Mouse (Mus musculus): ENCODE data around the gene Frrs1. TPM values are rescaled to one million over a fixed set of nuclear protein-coding genes. Genes with fewer than 3 reads are reported as not detected.

Gene Frrs1
- polyA plus RNA-seq, 1 experiment: 0.92 TPM

DNA sequence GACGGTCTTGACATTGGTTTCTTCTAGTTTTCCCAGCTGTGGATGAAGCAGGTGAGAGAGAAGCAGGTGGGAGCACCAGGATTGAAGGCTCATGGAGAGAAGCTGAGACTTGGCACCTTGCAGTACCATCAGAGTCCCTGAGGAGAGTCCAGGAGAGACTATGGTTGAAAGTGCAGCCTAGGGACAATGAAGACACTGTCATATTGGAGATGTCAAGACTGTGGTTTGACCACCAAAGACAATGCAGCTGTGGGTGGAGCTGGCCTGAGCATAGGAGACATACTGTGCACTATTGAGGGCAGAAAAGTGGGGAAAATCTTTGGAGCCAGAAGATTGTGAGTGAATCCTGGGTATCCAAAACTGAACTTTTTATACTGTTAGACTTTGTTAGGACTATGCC is 8.9 kb upstream of the Frrs1 start:
- no peaks in the 10 kb centered on the region for H3K4me1 ChIP-seq (ENCODE audit: control insufficient read depth, insufficient read depth, low read length)
- TF ChIP-seq CTCF (IDR thresholded peaks at IDR 0.05; ENCODE audit: borderline replicate concordance, insufficient read depth, low read depth, low read length): no peak
- no peak for TF ChIP-seq POLR2A (IDR thresholded peaks at IDR 0.05; ENCODE audit: borderline replicate concordance, insufficient read depth, low read length)
- H3K27ac ChIP-seq (ENCODE audit: insufficient read depth, low read length): no peak overlapping the region
- H3K4me3 ChIP-seq (replicated peaks; ENCODE audit: insufficient read depth, low read depth, low read length): no peak overlapping the region
- no peak for DNase-seq
- H3K27me3 ChIP-seq (ENCODE audit: control insufficient read depth, insufficient read depth, low read length): no peaks in the 10 kb centered on the region
- WGBS: 85% methylated on average over 1 of the region's 1 CpGs

DNA sequence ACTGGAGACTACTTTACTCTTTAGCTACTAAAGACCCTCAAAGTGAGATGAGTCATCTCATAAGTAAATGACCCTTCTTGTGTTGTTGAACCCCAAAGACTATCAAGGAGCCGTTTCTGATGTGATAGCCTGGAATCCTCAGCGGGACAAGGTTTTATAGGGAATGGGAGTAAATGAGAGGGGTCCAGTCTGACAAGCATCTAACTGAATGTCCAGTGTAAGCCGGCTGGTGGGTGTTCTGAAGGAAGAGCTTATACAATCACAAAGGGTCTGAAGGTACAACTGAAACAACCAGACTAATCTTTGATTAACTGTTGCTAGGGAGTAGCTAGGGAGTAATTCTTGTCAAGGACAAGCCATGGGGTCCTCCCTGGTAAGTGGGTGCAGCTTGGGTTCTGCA is 6.8 kb upstream of the Frrs1 start:
- Histone ChIP-seq H3K4me1 (ENCODE audit: control insufficient read depth, insufficient read depth, low read length) (no peaks in the 10 kb centered on the region), H3K27me3 (ENCODE audit: control insufficient read depth, insufficient read depth, low read length) (no peaks in the 10 kb centered on the region), H3K27ac (ENCODE audit: insufficient read depth, low read length) (no peak overlapping the region), H3K4me3 (replicated peaks; ENCODE audit: insufficient read depth, low read depth, low read length) (no peak overlapping the region)
- WGBS: 89% methylated on average over 3 of the region's 3 CpGs
- DNase-seq: no peak
- no peak for TF ChIP-seq POLR2A (IDR thresholded peaks at IDR 0.05; ENCODE audit: borderline replicate concordance, insufficient read depth, low read length)
- TF ChIP-seq CTCF (IDR thresholded peaks at IDR 0.05; ENCODE audit: borderline replicate concordance, insufficient read depth, low read depth, low read length): no peak

DNA sequence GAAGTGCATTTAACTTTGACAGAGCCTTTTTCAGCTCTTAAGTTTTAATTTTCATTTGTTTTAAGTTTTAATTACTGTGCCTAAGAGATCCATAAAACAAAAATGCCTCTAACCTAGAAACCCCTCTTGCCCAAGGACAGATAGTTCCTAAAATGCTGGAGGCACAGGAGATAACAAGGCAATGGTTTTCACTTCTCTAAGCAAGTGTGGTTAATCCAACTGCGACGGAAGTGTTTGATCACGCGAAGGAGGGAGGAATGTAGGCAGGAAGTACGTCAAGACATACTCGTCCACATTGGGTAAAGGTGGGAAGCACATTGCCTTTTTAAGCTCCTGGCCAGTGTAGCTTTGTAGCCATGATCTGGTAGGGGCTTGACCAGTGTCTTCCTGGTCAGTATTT is 1.7 kb upstream of the Frrs1 start:
- TF ChIP-seq CTCF (IDR thresholded peaks at IDR 0.05; ENCODE audit: borderline replicate concordance, insufficient read depth, low read depth, low read length): no peak
- no peak for TF ChIP-seq POLR2A (IDR thresholded peaks at IDR 0.05; ENCODE audit: borderline replicate concordance, insufficient read depth, low read length)
- no peaks in the 10 kb centered on the region for H3K27me3 ChIP-seq (ENCODE audit: control insufficient read depth, insufficient read depth, low read length)
- no peaks in the 10 kb centered on the region for H3K4me1 ChIP-seq (ENCODE audit: control insufficient read depth, insufficient read depth, low read length)
- no peak overlapping the region for H3K4me3 ChIP-seq (replicated peaks; ENCODE audit: insufficient read depth, low read depth, low read length)
- no peak for DNase-seq
- WGBS: 86% methylated on average over 6 of the region's 6 CpGs
- no peak overlapping the region for H3K27ac ChIP-seq (ENCODE audit: insufficient read depth, low read length)

DNA sequence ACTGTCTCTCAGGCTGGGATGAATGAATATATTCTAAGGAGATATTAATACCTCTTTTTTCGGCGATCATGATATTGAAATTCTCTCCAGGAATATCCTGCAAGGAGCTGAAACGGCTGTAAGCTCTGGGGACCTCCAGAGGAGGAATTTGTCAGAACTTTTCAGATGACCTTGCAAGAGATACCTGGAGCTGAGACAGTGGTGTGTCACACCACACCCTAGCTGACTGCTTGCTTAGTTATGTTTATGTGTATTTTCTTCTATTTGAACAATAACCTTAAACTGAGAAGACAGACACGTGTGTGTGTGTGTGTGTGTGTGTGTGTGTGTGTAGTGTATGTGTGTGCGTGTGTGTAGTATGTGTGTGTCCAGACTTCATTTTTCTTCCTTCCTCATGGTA is 488 bp downstream of the Frrs1 start:
- DNase-seq: no peak
- TF ChIP-seq CTCF (IDR thresholded peaks at IDR 0.05; ENCODE audit: borderline replicate concordance, insufficient read depth, low read depth, low read length): no peak
- no peak for TF ChIP-seq POLR2A (IDR thresholded peaks at IDR 0.05; ENCODE audit: borderline replicate concordance, insufficient read depth, low read length)
- Histone ChIP-seq H3K27ac (ENCODE audit: insufficient read depth, low read length) (no peak overlapping the region), H3K4me1 (ENCODE audit: control insufficient read depth, insufficient read depth, low read length) (no peaks in the 10 kb centered on the region), H3K27me3 (ENCODE audit: control insufficient read depth, insufficient read depth, low read length) (no peaks in the 10 kb centered on the region), H3K4me3 (replicated peaks; ENCODE audit: insufficient read depth, low read depth, low read length) (no peak overlapping the region)
- 81% methylated on average over 5 of the region's 5 CpGs for WGBS

DNA sequence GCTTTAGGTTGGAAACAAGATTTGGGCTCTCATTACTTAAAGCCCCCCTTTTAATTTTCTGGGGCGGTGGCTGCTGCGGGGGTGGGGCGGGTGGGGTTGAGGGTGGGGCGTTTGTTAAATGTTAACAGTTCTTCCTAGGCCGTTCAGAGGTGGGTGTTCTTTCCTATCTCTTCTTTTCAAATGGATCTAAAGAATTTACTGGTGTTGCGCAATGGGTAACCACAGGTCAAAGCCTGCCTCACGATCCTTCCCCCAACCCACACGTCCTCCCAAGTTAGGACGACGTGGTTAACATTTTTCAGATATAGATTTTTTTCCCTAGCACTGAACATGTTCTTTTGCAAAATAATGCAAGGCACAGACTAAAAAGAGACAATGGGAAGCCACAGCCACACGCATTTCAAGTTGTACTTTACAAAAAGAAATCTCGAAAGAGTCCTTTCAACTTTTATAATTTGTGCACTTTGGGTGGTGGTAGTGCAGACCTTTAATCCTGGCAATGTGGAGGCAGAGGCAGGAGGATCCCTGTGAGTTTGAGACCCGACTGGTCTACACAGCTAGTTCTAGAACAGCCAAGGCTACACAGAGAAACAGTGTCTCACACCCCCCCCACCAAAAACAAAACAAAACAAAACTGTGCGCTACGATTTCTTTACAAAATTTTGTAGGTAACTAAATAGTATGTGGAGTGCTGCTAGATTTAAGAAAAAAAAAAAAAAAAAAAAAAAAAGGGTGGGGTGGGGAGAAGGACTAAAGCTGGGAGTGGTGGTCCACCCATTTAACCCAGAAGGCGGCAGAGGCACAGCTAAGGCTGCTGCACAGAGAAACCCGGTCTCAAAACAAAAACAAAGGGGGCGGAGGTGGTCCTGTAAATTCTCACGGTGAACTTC is 1.3 kb downstream of the Frrs1 start:
- DNase-seq: no peak
- H3K27me3 ChIP-seq (ENCODE audit: control insufficient read depth, insufficient read depth, low read length): no peaks in the 10 kb centered on the region
- no peaks in the 10 kb centered on the region for H3K4me1 ChIP-seq (ENCODE audit: control insufficient read depth, insufficient read depth, low read length)
- TF ChIP-seq CTCF (IDR thresholded peaks at IDR 0.05; ENCODE audit: borderline replicate concordance, insufficient read depth, low read depth, low read length) (no peak), POLR2A (IDR thresholded peaks at IDR 0.05; ENCODE audit: borderline replicate concordance, insufficient read depth, low read length) (no peak)
- no peak overlapping the region for H3K4me3 ChIP-seq (replicated peaks; ENCODE audit: insufficient read depth, low read depth, low read length)
- no peak overlapping the region for H3K27ac ChIP-seq (ENCODE audit: insufficient read depth, low read length)
- 76% methylated on average over 19 of the region's 19 CpGs for WGBS

DNA sequence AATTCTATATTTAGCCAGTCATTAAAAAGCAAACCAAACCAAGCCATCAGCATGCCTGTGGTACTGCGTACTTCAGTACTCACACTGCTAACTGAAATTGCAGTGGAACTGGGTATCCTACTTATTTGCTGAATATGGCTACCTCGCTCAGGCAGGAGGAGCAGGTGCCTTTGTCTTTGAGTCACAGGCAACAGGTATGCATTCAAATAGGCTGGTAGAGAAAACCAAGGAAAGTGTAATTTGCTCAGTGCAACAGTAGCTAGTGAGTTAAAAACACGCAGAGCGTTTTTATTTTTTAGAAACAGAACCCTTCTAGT is 1.9 kb downstream of the Frrs1 start:
- Histone ChIP-seq H3K27ac (ENCODE audit: insufficient read depth, low read length) (no peak overlapping the region), H3K4me3 (replicated peaks; ENCODE audit: insufficient read depth, low read depth, low read length) (peak overlapping the region; percentile 47), H3K27me3 (ENCODE audit: control insufficient read depth, insufficient read depth, low read length) (no peaks in the 10 kb centered on the region), H3K4me1 (ENCODE audit: control insufficient read depth, insufficient read depth, low read length) (no peaks in the 10 kb centered on the region)
- DNase-seq: no peak
- WGBS: 14% methylated on average over 4 of the region's 4 CpGs
- no peak for TF ChIP-seq POLR2A (IDR thresholded peaks at IDR 0.05; ENCODE audit: borderline replicate concordance, insufficient read depth, low read length)
- no peak for TF ChIP-seq CTCF (IDR thresholded peaks at IDR 0.05; ENCODE audit: borderline replicate concordance, insufficient read depth, low read depth, low read length)

DNA sequence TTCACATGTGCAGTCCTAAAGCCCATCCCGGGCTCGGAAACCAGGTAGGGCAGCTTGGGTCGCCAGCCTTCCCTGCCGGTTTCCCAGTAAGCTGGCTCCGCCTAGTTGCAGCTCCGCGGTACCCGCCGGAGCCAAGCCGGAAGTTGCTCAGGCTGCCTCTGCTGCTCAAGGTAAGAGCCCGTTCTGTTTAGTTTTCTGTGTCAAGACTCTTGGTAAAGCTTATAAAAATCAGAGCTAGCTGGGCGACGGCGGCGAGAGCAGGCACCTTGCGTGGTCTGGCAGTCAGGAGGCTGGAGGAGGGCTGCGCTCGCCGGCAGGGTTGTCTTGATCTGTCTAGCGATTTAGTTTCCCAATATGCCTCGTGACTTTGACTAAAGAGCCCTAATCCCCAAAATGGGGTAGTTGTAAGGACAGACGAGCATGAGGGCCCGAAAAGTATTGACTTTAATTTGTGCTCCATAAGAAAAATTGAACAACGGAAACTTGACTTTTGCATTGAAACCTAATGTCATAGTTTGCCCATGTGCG is 2.3 kb downstream of the Frrs1 start:
- peak; percentile 38 to 41 for DNase-seq
- Histone ChIP-seq H3K27ac (ENCODE audit: insufficient read depth, low read length) (no peak overlapping the region), H3K4me1 (ENCODE audit: control insufficient read depth, insufficient read depth, low read length) (no peaks in the 10 kb centered on the region), H3K4me3 (replicated peaks; ENCODE audit: insufficient read depth, low read depth, low read length) (peak overlapping the region; percentile 47), H3K27me3 (ENCODE audit: control insufficient read depth, insufficient read depth, low read length) (no peaks in the 10 kb centered on the region)
- 2% methylated on average over 25 of the region's 25 CpGs for WGBS
- TF ChIP-seq POLR2A (IDR thresholded peaks at IDR 0.05; ENCODE audit: borderline replicate concordance, insufficient read depth, low read length) (no peak), CTCF (IDR thresholded peaks at IDR 0.05; ENCODE audit: borderline replicate concordance, insufficient read depth, low read depth, low read length) (no peak)

DNA sequence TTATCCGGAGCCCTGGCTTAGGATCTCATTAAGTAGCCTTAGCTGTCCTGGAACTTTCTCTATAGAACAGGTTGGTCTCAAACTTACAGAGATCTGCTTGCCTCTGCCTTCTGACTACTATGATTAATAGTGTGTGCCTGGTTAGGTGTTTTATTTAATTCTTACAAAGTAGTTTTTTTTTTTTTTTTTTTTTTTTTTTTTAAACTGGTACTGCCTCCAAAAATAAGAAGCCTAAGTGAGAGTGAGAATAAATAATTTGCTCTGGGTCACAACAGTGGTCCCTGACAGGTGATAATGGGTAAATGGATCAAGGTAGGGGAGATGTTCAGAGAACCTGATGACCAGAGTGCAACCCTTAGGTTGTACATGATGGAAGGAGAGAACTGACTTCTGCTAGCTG is 3.4 kb downstream of the Frrs1 start:
- no peak overlapping the region for H3K27ac ChIP-seq (ENCODE audit: insufficient read depth, low read length)
- no peak for DNase-seq
- 33% methylated on average over 1 of the region's 1 CpGs for WGBS
- no peaks in the 10 kb centered on the region for H3K27me3 ChIP-seq (ENCODE audit: control insufficient read depth, insufficient read depth, low read length)
- H3K4me1 ChIP-seq (ENCODE audit: control insufficient read depth, insufficient read depth, low read length): no peaks in the 10 kb centered on the region
- TF ChIP-seq POLR2A (IDR thresholded peaks at IDR 0.05; ENCODE audit: borderline replicate concordance, insufficient read depth, low read length): no peak
- TF ChIP-seq CTCF (IDR thresholded peaks at IDR 0.05; ENCODE audit: borderline replicate concordance, insufficient read depth, low read depth, low read length): no peak
- no peak overlapping the region for H3K4me3 ChIP-seq (replicated peaks; ENCODE audit: insufficient read depth, low read depth, low read length)

All from cerebellum, adult 2 months (tissue).